Mouse (Mus musculus) kidney, embryonic 14.5 days (tissue): ENCODE measurements at regions not wholly inside any gene's neighbourhood (a gene's known extent, or its start where the extent isn't known, plus 50 kb on each side); places are given as distances from the start of the nearest gene placed in this dataset.
A peak's percentile ranks its signal among the peaks of the same experiment; 100 is the strongest.
"Not testable (repeated sequence)": the region's sequence is repeated elsewhere in the genome, so short reads cannot be mapped to it uniquely, and the experiment has no call there.

Source experiments
- ATAC-seq: fragments of 200-750 bp; cut with Nextera tagmentation; 2 replicates; pipeline ENCODE4 v1.8.0; 2017; ENCODE audit warnings: moderate number of reproducible peaks, mild to moderate bottlenecking, moderate TSS enrichment, moderate library complexity; ENCODE audit not compliant: low FRiP score, low TSS enrichment
- H3K27ac ChIP-seq: fragments of 300-500 bp; sonication (generic); 2 replicates; pipeline ENCODE4 v1.5.1; 2014; ENCODE audit warnings: low read depth, mild to moderate bottlenecking, low read length, moderate library complexity, mixed read lengths
- H3K27me3 ChIP-seq: fragments of 300-500 bp; sonication (generic); 2 replicates; pipeline ENCODE4 v1.6.1; 2014; ENCODE audit warnings: mild to moderate bottlenecking, low read length; ENCODE audit not compliant: control insufficient read depth, insufficient read depth
- H3K36me3 ChIP-seq: fragments of 300-500 bp; sonication (generic); 2 replicates; pipeline ENCODE4 v1.6.1; 2014; ENCODE audit warnings: low read length, mixed read lengths; ENCODE audit not compliant: control insufficient read depth, insufficient read depth
- H3K4me1 ChIP-seq: fragments of 300-500 bp; sonication (generic); 2 replicates; pipeline ENCODE4 v1.6.1; 2014; ENCODE audit warnings: low read length, mixed read lengths; ENCODE audit not compliant: control insufficient read depth, insufficient read depth
- H3K4me2 ChIP-seq: fragments of 300-500 bp; sonication (generic); replicated peaks from 2 replicates; pipeline ENCODE4 v1.6.1; 2014; ENCODE audit warnings: low read depth, mild to moderate bottlenecking, low read length
- H3K4me3 ChIP-seq: fragments of 300-500 bp; sonication (generic); 2 replicates; pipeline ENCODE4 v1.5.1; 2014; ENCODE audit warnings: mild to moderate bottlenecking, low read length
- H3K9ac ChIP-seq: fragments of 300-500 bp; sonication (generic); 2 replicates; pipeline ENCODE4 v1.6.1; 2014; ENCODE audit warnings: low read depth, mild to moderate bottlenecking, low read length, moderate library complexity
- H3K9me3 ChIP-seq: fragments of 300-500 bp; sonication (generic); 2 replicates; pipeline ENCODE4 v1.6.1; 2016; ENCODE audit warnings: low read length; ENCODE audit not compliant: control insufficient read depth
- WGBS: fragments of 180-500 bp; shearing (Covaris S2); extraction: QIAGEN DNeasy Blood & Tissue Kit; methylation state at CpG from one replicate; pipeline ENCODE4 v1.1.7; 2014; 5-methylcytosine and 5-hydroxymethylcytosine counted together

DNA sequence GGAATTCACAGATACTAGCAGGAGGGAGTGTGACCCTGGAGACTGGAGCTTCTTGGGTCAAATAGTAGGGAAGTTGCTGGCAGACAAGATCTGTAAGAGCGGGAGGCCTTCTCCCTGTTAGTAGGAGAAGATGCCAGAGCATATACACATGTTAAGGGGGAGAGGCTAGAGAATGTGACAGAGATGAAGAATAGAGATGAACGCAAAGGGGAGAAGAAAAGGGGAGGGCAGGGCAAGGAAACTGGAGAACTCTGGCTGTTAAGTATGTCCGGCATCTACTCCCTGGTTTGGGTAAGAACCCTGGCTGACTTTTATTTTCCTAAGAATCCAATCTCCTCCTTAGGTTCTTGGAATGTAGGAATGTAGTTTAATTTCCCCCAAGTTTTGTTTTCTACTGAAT lies 206.5 kb upstream of the Zpld1 start:
- Histone ChIP-seq H3K27me3 (no peaks in the 10 kb centered on the region), H3K36me3 (no peaks in the 10 kb centered on the region), H3K27ac (no peak overlapping the region), H3K9ac (no peak overlapping the region), H3K4me3 (no peak overlapping the region), H3K4me1 (no peaks in the 10 kb centered on the region), H3K9me3 (no peaks in the 10 kb centered on the region), H3K4me2 (no peak overlapping the region)
- ATAC-seq = no peak; the same call in 1 of the 2 replicates
- WGBS = 46% methylated on average over 3 of the region's 3 CpGs

DNA sequence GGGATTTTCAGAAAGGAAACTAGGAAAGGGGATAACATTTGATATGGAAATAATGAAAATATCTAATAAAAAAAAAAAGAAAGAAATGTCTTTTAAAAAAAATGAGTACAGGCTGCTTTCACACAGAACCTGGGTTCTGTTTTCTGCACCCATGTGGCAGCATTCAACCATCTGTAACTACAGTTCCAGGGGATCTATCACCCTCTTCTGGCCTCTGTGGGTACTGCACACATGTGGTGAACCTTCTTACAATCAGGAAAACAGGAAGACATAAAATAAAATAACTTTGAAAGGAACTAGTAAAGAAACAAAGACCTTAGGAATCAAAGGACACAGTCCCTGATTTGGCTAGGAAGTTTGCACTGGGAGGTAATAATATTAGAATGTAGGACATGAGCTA lies 205.5 kb upstream of the Zpld1 start:
- H3K27ac ChIP-seq = no peak overlapping the region
- H3K4me2 ChIP-seq = no peak overlapping the region
- no peak for ATAC-seq
- no peaks in the 10 kb centered on the region for H3K9me3 ChIP-seq
- no peak overlapping the region for H3K4me3 ChIP-seq
- no peaks in the 10 kb centered on the region for H3K36me3 ChIP-seq
- H3K4me1 ChIP-seq = no peaks in the 10 kb centered on the region
- H3K9ac ChIP-seq = no peak overlapping the region
- no peaks in the 10 kb centered on the region for H3K27me3 ChIP-seq

DNA sequence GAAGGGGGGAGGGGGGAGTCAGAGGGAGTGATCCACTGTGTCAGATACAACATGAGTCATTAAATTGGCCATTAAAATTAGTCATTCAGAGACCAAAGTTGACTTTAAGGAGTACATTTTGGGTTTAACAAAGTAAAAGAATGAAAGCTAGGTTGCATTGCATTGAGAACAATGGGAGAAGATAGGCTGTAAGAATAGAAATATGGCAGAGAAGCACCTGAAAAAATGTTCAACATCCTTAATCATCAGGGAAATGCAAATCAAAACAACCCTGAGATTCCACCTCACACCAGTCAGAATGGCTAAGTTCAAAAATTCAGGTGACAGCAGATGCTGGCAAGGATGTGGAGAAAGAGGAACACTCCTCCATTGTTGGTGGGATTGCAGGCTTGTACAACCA lies 202.0 kb upstream of the Zpld1 start:
- H3K4me3 ChIP-seq, H3K4me2 ChIP-seq, H3K9me3 ChIP-seq, H3K4me1 ChIP-seq, H3K9ac ChIP-seq, H3K27me3 ChIP-seq, H3K27ac ChIP-seq, ATAC-seq, H3K36me3 ChIP-seq: not testable (repeated sequence)

DNA sequence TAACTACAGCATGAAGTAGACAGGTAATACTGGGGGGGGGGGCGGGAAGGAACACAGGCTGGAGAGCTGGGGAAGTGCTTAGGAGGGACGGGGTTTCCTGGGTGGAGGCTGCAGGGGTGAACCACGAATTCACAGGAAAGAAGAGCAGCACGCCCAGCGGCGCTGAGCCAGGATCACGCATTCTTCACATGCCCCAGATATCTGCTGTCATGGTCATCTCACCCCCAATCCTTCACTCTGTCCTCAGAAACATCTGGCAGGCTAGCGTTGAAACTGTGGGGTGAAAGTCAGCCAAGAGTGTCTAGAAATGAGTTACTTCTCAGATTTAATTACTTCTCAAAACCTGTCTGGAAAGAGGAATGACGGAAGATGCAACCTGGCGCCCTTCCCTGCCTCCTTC lies 197.3 kb upstream of the Zpld1 start:
- no peak overlapping the region for H3K9ac ChIP-seq
- no peaks in the 10 kb centered on the region for H3K36me3 ChIP-seq
- H3K27ac ChIP-seq = no peak overlapping the region
- H3K4me2 ChIP-seq = no peak overlapping the region
- no peaks in the 10 kb centered on the region for H3K27me3 ChIP-seq
- no peaks in the 10 kb centered on the region for H3K4me1 ChIP-seq
- WGBS = 80% methylated on average over 9 of the region's 10 CpGs
- H3K9me3 ChIP-seq = no peaks in the 10 kb centered on the region
- no peak for ATAC-seq
- H3K4me3 ChIP-seq = no peak overlapping the region

DNA sequence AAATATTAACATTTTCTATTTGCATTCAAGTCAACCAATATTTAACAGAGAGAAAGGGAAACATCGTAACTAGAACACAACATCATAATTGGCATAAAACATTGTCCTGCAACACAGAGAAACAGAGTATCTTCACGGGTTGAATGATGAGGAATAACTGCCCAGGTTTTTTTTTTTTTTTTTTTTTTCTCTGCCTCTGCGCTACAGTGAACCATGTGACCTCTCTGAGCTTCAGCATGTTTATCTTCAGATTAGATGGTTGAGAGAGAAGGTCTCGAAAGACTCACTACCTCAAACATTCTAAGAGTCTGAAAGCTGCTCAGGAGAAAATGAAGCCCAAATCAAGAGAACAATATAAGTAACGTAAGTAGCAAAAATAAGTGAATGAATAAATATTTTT lies 196.4 kb upstream of the Zpld1 start:
- ATAC-seq = no peak
- H3K27ac ChIP-seq = no peak overlapping the region
- 64% methylated on average over 5 of the region's 5 CpGs for WGBS

DNA sequence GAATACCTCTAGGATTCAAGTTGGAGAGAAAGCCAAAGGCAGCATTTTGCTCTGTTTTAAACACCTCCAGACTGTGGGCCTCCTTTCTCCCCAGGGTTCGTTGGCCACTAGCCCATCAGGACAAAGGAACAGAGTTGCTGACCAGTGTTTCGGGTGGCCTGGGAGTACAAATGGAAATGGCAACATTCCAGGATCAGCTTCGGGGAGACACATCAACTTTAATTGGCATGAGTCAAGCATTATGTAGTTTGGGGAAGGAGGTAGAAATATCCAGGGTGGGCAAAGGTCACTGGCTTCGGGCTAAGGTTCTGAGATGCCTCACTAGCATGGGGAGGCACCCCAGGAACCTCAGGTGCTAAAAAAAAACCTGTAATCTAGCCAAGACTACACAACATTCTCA lies 194.3 kb upstream of the Zpld1 start:
- no peaks in the 10 kb centered on the region for H3K27me3 ChIP-seq
- H3K9me3 ChIP-seq = no peaks in the 10 kb centered on the region
- ATAC-seq = no peak
- no peak overlapping the region for H3K4me2 ChIP-seq
- no peaks in the 10 kb centered on the region for H3K36me3 ChIP-seq
- no peak overlapping the region for H3K9ac ChIP-seq
- H3K4me3 ChIP-seq = no peak overlapping the region
- no peaks in the 10 kb centered on the region for H3K4me1 ChIP-seq
- 80% methylated on average over 4 of the region's 4 CpGs for WGBS
- no peak overlapping the region for H3K27ac ChIP-seq

More for the DNA sequence above, 196.4 kb upstream of the Zpld1 start:
- Histone ChIP-seq H3K4me1 (no peaks in the 10 kb centered on the region), H3K36me3 (no peaks in the 10 kb centered on the region), H3K4me3 (no peak overlapping the region), H3K4me2 (no peak overlapping the region), H3K9ac (no peak overlapping the region), H3K27me3 (no peaks in the 10 kb centered on the region), H3K9me3 (no peaks in the 10 kb centered on the region)

DNA sequence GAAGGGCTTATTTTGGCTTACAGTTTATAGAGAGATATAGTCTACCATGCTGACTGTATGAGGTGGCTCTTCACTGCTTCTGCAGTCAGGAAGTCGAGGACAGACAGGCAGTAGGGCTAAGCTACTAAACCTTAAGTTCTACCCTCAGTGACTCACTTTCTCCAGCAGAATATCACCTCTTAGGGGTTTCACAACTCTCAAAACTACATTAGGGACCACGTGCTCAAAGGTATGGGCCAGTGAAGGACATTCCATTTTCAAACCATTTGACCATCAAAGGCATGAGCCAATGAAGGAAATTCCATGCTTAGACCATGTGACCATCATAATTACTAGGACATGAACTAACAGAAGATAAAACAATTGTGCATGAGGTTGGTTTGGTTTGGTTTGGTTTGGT lies 186.6 kb upstream of the Zpld1 start:
- no peak overlapping the region for H3K4me2 ChIP-seq
- no peaks in the 10 kb centered on the region for H3K9me3 ChIP-seq
- H3K4me1 ChIP-seq = no peaks in the 10 kb centered on the region
- no peak overlapping the region for H3K27ac ChIP-seq
- 85% methylated on average over 2 of the region's 2 CpGs for WGBS
- H3K4me3 ChIP-seq = no peak overlapping the region
- H3K36me3 ChIP-seq = no peaks in the 10 kb centered on the region
- no peak for ATAC-seq
- no peak overlapping the region for H3K9ac ChIP-seq
- no peaks in the 10 kb centered on the region for H3K27me3 ChIP-seq

DNA sequence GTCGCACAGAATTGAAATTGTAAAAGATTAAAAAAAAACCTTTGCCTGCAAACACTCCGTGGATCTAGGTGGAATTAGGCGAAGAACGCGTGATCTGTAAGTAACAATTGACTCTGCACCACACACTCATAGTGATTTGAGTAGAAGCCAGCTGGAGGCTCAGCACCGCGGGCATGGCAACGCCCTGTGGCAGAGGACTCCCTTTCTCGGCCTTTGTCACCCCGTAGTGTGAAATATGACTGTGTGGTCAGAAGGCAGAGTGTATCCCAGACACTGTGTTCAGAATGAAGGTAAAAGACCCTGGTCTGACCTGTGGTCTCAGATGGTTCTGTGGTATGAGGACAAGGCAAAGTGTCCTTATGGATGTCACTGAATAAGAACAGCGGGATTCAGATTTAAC lies 183.0 kb upstream of the Zpld1 start:
- Histone ChIP-seq H3K4me1 (0 out of 2 replicates have a peak, but pooled peaks cover 2% of the 10 kb centered on the region), H3K27me3 (no peaks in the 10 kb centered on the region), H3K27ac (no peak overlapping the region), H3K4me3 (no peak overlapping the region), H3K9ac (no peak overlapping the region), H3K9me3 (no peaks in the 10 kb centered on the region), H3K4me2 (no peak overlapping the region), H3K36me3 (no peaks in the 10 kb centered on the region)
- WGBS = 77% methylated on average over 11 of the region's 11 CpGs
- ATAC-seq = no peak

DNA sequence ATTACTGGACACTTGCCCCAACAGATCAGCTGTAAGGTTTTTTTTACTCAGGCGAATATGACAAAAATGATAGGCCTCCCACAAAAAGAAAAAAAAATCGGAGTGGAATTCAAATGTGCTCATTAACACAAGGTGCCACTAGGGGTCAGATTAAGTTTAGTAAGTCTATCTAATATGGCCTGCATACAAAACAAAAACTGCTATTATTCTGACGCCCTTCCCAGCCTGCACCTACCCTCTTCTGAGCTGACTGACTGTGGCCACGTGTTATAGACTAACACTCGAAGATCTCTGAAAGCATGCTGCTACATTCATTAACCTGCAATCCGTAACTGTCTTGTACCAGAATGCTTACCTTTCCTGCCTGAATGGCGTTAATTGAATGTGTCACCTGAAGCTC lies 182.5 kb upstream of the Zpld1 start:
- 0 out of 2 replicates have a peak, but pooled peaks cover 2% of the 10 kb centered on the region for H3K4me1 ChIP-seq
- no peak overlapping the region for H3K4me3 ChIP-seq
- no peaks in the 10 kb centered on the region for H3K9me3 ChIP-seq
- H3K36me3 ChIP-seq = no peaks in the 10 kb centered on the region
- 49% methylated on average over 7 of the region's 7 CpGs for WGBS
- H3K27me3 ChIP-seq = no peaks in the 10 kb centered on the region
- no peak overlapping the region for H3K9ac ChIP-seq
- no peak overlapping the region for H3K4me2 ChIP-seq
- no peak overlapping the region for H3K27ac ChIP-seq
- peak; percentile 86 for ATAC-seq
